Mouse (Mus musculus) adrenal gland (tissue): ENCODE measurements around the gene Ythdf2.

ENCODE experiments used
- intact Hi-C: fragments of 180-260 bp; cut with DNase I; formaldehyde crosslinking; loops from one replicate; pipeline ENCODE4 v1.15.1; 2025

The Ythdf2 gene

DNA sequence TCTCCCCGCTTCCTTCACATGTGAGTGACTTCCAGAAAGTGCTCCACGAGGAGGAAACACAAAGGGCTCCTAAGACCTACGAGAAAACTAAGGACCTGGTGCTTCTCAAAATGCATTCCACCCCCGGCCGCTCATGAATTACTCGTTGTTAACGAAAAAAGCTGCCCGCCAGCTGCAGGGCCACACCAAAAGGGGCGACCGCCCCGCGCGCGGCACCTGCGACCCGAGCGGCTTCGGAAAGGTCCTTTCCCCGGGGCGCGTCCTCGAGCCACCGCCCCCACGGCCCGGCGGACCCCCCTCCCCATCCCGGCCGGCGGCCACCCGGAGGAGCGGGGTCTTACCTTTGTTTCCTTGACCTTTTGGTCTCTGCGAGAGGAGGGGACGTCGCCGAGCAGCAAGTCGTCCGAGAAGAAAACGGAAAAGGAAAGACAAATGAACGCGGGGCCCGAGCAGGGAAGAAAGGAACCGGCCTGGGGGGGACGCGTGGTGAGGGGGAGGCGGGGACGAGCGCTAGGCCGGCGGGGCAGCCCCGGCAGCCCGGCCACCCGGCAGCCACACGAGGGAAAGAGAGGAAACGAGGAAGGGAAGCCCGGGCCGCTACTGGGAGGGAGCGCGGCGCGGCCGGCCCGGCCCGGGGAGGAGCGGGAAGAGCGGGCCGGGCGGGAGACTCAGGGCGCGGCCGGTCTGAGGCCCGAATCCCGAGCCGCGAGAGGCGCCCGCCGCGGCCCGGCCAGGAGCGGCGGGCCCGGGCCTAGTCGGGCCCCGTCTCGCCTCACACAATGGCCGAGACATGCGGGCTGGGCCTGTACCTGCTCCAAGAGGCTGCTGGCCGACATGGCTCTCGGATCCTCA lies 786 bp downstream of the Ythdf2 start:
- intact Hi-C loops, result loop anchor here (5.0 to 10.0 kb wide), 2 partner anchors 61 to 123 kb away; partner anchors contain the start of gene Taf12

DNA sequence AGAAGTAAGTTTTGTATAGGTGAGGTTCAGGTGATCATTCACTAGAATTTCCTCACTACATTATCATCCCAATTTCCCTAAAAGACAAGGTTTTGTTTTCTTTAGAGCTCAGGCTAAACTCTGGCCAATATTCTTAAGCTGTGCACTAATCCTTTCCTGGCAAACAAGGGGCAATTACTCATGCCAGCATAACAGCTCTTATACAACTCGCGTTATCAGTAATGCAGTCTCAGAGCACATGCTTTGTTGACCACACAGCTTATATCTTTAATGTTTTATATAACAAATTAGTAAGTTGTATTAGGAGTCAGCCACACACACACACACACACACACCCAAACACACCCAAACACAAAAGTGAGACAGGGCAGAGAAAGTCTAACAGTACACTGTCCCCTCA lies 1.8 kb downstream of the Ythdf2 start:
- intact Hi-C loops, result loop anchor here (5.0 to 10.0 kb wide), 2 partner anchors 62 to 124 kb away; partner anchors contain the start of gene Taf12

DNA sequence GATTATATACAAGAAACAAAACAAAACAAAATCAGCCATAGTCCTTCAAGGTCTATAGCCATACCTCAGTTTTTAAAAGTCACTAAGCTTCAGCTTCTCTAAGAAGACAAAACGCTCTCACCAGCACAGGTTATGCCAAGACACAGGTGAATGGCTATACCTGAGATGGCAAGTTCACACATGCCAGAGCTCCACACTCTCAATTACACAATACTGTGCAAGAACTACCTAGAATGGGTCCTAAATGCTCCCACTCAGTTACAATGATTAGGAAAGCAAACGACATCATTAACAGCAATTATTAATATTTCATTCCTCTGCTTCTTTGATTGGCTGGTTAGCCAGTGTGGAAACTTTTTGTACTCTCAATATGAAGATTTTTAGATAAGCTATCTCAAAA lies 2.8 kb downstream of the Ythdf2 start:
- intact Hi-C loops, result no loop called here

DNA sequence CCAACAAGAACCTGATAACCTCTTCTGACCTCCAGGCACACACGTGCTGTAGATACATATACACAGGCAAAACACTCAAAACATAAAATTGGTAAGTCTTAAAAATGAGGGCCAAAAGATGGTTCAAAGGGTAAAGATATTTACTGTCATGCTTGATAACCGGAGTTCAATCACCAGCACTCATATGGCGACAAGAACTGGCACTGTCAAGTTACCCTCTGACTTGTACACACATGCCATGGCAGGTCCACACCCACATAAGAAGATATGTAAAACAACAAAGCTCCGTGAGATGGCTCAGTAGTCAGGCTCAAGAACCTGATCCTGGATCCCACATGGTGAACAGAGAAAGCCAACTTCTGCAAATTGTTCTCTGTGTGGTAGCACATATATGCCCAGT lies 4.8 kb downstream of the Ythdf2 start:
- intact Hi-C loops, result no loop called here

DNA sequence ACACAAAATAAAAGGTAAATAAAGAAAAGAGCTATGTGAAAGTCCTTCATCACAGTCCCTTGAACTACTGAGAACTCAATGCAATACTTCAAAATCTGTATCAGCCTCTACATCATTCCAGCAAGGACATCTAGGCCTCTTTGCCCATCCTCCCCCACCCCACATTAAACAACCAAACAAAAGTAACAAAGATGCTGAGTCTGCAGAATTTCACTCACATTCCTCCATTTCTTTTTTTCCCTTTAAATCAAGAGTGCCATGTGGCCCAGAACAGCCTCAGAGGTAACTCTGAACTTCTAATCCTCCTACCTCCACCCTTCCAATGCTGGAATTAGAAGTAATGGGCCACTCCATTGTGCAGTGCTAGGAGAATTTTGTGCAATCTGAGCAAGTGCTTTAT lies 13.3 kb downstream of the Ythdf2 start:
- intact Hi-C loops, result no loop called here

DNA sequence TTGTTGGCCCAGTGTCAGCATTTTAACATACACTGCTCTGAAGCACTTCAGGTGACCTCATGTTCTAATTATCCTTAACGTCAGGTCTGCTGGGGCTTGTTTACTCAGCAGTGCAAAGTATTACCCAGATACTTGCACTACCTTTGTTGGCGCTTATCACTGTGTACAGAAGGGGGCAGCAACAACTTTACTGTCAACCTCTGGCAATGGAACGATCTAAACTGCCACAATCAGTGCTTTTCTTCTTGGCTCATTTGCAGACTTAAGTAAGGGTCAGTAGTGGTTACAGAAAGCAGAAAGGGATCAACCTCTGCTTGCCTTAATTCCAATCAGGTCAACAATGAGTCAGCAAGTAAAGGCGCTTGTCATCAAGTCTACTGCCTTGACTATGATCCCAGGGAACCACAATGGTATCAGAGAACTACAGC lies 13.8 kb downstream of the Ythdf2 start:
- intact Hi-C loops, result no loop called here

DNA sequence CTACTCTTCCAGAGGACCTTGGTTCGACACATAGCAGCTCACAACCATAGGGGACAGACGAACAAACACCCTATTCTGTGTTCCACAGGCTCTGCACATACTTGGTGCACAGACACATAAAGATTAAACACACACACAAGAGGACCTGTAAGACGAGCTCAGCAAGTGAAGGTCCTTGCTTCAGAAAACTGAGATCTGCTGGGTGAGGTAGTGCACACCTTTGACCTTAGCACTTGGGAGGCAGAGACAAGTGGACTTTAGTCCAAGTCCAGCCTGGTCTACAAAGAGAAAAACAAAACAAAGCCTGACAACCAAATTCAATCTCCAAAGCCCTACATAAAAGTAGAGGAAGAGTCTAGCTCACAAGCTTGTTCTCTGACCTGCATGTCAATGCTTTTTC lies 17.1 kb downstream of the Ythdf2 start:
- intact Hi-C loops, result no loop called here

DNA sequence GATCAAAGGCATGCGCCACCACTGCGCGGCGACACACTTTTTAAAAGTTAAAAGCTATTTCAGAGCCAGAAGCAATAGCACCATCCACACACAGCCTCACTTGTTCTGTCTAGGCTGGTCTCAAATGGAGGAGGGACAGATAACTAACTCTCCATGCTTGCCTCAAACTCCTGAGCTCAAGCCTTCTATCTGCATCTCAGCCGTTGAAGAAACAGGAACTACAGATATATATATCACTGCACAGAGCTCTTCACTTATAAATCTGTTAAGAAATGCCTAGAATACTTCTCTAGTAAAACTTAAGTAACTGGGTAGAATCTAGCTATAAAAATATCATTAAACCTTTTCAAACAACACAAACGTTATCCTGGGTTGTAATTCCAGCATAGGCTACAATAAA lies 17.7 kb downstream of the Ythdf2 start:
- intact Hi-C loops, result no loop called here

DNA sequence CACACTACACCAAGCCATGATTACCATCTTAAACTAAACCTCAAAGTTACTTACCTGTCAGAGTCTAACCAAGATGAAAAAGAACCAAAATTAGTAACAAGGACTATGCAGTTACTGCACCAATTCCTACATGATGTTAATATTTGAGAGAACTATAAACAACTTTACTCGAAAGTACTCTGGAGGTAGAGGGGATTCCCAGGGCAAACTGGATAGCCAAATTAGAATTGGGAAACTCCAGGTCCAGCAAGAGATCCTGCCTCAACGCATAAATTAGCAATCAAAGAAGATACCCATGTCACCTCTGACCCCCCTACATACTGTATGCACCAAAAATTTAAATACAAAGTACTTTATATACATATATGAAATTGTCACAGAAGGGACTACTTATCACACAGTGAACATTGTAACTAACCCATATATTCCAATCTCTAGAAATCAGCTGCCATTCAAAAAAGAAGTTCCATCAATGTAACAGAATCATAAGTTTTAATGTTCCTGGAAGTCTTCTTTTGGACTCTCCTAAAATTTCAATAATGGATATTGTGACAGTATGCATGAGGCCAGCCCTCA lies 24.2 kb downstream of the Ythdf2 start:
- intact Hi-C loops, result no loop called here

DNA sequence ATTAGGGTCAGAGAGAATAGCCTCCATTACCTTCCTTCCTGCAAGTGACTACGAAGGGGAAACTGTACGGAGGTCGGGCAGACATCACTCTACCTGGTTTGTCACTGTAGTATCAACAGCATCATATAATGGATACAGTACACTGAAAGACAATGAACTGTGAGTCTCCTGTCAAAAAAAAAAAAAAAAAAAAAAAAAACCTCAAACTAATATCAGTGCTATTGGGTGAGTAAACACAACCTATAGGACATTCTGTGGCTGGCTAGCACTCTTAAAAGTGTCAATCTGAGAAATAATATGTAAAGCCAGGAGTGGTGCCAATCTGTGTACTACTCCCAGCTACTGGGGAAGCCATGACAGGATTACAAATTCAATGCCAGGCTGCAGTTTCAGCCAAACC lies 28.9 kb downstream of the Ythdf2 start:
- intact Hi-C loops, result no loop called here

DNA sequence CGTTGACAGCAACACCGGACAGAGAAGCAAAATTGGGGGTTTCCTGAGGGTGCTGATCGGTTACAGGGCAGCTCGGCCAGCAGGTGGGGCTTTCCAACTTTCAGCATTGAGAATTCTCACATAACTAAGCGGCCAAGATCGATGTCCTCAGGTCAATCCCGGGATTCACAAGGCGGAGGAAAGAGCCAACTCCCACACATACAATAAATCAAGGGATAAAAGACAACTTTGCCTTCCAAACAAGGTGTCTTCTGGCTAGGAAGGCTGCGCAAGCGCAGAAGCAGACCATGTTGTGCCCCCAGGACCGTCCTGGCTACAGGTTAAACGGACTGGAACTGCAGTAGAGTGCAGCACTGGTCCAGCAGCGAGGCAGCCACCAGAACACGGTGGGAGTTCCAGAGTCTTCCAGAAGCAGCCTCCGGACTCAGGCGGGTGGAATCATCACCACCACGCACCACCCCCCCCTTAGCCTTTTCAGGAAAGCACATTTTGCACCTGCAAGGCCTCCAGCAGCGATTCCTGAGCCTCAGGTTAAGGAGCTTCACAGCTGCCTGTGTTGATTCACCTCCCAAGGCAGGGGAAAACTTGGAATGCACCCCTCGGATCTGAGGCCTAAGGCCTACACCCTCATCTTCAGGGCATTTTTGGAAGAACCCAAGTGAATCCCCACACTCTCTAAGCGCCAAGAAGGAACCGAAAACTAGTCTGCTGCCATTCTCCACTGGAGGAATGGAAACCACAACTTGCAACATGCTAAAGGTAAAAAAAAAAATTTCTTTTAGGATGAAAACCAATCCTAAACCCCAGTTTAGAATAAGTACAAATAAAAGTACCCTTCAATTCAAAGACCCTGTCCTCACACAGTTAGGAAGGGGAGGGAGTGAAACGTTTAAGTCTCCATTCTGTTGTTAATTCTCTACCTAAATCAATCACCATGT lies 30.1 kb downstream of the Ythdf2 start:
- intact Hi-C loops, result no loop called here

DNA sequence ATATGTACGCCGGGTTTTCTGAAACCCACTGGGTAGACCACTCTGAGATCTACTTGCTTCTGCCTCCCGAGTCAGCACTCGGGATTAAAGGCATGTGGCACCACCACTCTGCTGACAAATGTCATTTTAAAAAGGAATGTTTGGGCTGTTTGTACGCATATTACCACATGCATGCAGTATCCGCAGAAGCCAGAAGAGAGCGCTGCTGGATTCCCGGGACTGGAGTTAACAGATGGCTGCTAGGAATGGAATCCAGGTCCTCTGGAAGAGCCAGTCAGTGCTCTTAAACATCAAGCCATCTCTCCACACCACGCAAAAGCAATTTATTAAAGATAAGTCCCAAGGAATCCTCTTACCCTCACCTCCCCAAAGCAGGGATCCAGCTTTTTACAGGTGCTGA lies 31.4 kb downstream of the Ythdf2 start:
- intact Hi-C loops, result no loop called here

DNA sequence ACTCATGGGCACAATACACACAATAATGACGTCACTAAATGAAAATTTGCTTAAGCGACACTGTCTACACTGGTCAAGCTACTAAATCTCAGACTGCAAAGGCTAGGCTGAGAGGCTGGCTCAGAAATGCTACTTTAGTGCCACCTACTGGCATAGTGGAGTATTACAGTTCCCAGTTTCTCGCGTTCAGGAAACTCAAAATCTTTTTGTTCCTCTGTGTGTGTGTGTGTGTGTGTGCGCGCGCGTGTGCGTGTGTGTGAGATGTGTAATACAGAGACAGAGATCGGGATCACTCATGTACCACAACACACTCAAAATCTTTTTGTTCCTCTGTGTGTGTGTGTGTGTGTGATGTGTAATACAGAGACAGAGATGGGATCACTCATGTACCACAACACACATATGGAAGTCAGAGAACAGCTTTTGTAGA lies 33.5 kb downstream of the Ythdf2 start:
- intact Hi-C loops, result loop anchor here (2.0 to 10.0 kb wide), 3 partner anchors 90 to 294 kb away; no protein-coding TSS in a partner anchor

DNA sequence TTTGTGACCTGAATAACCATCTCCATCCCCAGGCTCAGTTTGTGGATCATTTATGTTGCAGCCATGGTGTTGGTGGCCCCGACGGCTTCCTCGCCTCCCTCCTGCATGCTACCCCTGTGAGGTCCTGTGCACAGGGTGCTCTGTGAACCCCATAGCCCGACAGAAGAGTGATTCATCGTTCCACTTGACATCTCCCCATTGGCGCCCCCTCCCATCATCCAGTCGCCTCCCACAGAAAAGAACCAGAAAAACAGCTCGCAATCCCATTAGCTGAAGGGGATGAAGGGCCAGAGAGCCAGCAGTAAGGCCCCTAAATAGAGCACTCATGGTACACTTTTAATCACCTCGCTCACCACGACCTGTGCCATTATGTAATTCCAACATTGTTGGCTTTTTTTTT lies 35.6 kb downstream of the Ythdf2 start:
- intact Hi-C loops, result loop anchor here (10.0 kb wide), 2 partner anchors 202 to 292 kb away; no protein-coding TSS in a partner anchor

DNA sequence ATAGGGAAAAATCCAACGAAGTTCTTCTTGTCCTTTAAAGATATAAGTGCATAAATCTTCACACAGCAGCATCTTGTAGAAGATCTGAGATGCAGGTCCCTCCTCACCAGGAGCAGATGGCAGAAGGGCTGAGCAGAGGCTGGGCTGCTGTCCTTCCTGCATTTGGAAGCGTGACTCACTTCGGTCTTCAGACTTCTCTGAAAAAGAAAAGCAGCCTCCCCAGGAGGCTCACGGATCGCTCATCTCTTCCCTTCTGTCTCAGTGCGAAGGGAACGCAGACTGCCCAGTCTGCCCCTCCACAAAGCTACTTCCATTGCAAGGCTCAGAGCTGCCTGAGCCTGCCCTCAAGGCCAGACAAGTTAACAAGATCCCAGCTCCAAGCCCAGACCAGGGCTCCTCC lies 41.2 kb downstream of the Ythdf2 start:
- intact Hi-C loops, result loop anchor here (10.0 kb wide), 2 partner anchors 196 to 286 kb away; no protein-coding TSS in a partner anchor

DNA sequence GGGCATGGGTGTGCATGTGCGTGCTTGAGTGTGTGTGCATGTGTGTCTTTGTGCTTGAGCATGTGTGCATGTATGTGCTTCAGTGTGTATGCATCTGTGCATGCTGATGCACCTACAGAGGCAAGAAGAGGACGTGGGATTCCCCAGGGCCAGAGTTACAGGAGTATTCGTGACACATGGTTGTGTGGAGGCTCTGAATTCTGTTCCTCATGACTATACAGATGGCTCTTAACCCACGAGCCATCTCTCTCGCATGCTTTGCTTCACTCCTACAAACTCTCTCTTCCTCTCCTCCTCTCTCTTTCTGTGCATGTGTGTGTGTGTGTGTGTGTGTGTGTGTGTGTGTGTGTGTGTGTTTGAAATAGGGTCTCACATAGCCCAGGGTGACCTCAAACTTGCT lies 42.3 kb downstream of the Ythdf2 start:
- intact Hi-C loops, result loop anchor here (10.0 kb wide), 2 partner anchors 195 to 285 kb away; no protein-coding TSS in a partner anchor

DNA sequence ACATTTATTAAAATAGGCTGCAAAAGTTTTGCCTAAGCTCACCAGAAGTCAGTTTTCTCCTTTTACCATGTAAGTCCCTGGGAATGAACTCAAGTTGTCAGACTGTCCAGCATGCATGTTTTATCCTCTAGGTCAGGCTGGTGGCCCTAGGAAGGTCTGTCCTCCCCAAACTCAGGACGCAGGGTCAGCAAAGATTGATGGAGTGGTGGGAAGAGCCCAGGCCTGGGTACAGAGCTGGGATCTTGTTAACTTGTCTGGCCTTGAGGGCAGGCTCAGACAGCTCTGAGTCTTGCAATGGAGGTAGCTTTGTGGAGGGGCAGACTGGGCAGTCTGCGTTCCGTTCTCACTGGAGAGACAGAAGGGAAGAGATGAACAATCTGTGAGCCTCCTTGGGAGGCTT lies 42.8 kb downstream of the Ythdf2 start:
- intact Hi-C loops, result no loop called here

DNA sequence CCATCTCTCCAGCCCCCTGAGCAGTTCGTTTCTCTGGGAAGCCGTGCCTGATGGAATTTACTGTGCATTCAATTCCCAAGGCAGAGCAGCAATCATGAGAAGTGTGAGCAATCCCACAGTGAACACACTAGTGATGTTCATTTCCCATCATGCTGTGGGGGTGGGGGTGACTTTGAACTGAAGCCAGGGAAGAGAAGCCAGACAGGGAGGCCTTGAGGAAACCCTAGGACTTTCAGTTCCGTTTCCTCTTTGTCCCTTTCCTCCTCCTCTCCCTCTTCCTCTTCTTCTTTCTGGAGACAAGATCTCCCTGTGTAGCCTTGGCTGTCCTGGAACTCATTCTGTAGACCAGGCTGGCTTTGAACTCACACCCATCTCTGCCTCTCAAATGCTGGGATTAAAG lies 44.7 kb downstream of the Ythdf2 start:
- intact Hi-C loops, result no loop called here

DNA sequence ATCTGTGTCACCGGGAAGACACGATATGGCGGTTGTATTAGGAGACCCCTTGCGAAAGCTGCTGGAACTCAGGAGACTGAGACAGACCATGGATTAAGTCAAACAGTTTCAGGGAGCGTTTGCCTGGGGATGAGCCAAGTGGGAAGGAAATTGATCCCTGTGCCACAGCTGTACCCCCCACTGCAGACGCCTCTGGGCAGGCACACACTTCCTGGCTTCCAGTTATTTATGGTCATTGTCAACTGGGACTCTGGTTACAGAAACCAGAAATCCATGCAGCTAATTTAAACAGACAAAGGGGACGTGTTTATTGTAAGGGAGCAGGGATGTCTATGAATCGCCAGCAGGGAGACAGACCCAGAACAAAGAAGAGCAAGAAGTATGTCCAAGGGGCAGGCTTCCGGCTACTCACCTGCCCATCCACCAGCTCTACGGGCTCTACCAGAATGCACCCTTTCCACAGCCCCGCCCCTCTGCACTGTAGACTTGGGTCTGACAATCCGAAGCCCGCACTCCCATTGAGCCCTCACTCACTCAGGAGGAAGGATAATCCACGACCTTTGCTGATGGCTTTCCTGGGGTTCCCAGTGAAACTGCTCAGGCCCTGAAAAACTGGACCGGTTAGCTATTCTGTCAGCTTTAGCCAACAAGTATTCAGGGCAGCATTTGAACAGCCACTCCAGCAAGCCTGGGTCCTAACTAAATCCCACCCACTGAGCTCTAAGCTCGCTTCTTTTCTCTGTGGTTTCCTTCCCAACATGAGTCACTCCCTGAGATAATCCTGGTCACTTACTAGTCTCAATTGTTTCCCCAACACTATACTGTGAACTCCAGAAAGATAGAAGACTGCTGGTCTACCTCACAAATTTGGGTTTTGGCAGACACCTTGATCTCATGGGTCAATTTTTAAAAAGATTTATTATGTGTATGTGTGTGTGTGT lies 45.5 kb downstream of the Ythdf2 start:
- intact Hi-C loops, result no loop called here

DNA sequence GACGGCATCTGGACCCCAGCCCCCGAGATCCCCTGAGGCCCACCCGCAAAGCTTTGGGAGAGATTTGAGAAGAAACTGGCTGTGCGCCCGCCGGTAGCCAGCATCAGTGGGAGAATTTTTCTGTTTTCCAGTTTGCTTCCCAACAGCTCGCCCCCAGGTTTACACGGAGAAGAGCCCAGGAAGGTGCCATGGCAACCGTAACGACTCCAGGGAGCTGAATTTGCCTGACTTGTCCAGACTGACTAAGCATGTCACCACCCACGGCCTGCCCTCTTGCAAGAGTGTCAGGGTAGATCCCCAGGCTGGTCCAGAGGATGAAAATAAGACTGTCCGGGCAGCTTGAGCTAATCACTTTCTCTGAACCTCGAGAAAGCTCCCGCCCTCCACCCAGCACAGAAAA lies 46.4 kb downstream of the Ythdf2 start:
- intact Hi-C loops, result no loop called here
